Mouse (Mus musculus): Measurements from ENCODE around the gene Pdcd7.
A peak's percentile ranks its signal among the peaks of the same experiment; 100 is the strongest.

Pdcd7 gene

DNA sequence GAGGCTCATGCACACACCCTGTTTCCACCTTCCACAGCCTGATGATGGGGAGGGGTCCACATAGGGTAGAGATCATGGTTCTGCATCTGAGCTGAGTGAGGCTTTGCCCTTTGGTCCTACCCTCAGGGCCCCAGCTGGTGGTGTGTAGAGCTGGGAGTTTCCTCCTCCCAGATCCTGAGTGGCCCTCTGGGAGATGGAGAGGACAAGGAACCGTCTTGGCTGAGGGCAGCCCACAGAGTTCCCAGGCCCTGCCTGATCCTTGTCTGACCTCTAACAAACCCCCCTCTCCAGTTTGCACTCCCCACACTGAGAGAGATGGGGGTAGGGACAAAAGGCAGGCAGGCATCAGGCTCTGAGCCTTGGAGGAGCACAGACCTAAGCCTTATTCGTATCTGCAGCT, 48.5 kb downstream of the Pdcd7 start:
- DNase-seq (ENCODE audit: low spot score in 2 of 2) = no peak

DNA sequence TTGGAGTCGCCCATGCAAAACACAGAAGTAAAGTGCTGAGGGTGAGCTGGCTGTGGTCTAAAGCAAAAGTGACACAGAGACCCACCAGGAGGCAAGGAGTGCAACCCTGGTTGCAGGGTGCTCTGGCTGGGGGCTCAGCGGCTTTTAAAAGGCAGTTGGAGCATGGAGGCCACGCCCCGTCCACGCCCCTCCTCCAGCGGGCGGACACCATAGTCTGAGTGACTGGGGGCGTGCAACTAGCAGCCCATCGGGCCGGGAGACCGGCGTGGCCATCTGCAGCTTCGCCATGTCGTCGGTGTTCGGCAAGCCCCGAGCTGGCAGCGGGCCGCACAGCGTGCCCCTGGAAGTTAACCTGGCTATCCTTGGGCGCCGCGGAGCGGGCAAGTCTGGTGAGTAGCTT, 52.4 kb downstream of the Pdcd7 start, which contains the start of gene Rasl12:
Gene Rasl12, plus strand, starts transcription at position 228 of the 400 bp plus-strand sequence.
- DNase-seq (ENCODE audit: low spot score in 2 of 2) = peak; percentile 39 to 43

DNA sequence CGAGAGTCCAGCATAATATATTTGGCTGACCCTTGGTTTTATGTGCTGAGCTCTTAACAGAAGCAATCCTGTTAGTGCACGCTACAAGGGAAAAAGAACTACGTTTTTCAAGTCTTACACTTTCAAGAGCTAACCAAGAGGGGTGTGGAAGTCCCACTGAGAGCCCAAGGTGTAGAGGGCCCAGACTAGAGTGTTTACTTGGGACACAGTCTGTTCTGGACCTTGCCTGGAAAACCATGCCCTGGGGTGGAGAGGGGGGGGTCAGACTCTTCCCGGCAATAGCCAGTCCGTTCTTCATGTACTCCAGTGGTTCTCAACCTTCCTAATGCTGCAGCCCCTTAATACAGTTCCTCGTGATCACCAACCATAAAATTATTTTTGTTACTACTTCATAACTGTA, 54.0 kb downstream of the Pdcd7 start:
- DNase-seq (ENCODE audit: low spot score in 2 of 2) = no peak

DNA sequence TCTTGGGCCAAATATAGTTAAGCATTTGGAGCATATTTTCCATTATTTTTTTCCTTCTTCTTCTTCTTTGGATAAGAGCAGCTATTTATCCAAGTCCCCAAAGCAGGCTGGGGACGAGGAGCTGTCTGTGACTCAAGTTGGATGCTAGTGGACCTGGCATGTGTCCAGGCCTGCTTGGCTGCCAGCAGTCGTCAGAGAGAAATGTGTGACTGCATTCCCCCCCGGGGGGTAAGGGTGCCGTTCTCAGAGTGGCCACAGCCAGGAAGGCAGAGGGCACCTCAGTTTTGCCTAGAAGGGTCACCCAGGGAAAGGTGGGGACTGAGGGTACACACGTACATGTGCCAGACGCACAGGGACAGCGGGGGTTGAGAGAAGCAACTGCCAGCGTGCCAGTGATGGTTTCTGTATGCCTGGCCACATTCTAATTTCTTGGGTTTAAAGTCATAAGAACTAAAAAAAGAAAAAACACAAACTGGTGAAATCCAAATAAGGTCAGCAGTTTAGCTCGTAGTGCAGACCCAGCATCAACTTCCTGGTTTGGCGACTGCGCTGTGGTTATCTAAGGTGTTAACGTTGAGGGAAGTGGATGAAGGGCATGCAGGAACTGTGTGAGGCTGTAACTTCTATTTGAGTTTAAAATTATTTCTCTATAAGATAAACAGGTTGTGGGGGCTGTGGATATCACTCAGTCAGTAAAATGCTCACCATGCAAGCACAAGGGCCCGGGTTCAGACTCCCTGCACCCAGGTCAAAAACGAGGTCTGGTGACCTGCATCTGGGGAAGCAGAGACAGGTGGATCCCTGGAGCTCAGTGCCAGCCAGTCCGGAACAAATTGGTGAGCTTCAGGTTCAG, 58.7 kb downstream of the Pdcd7 start:
- DNase-seq (ENCODE audit: low spot score in 2 of 2) = peak in 1 of 2 experiments; percentile 24

DNA sequence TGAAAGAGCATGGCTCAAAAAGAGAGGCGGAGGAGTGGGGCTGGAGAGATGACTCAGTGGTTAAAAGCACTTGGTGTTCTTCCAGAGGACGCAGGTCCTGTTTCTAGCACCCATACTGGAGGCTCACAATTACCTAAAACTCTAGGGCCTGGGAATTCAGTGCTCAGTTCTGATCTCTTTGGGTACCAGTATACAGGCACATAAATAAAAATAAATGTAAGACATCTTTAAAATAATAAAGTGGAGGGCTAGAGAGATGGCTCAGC, 59.2 kb downstream of the Pdcd7 start:
- DNase-seq (ENCODE audit: low spot score in 2 of 2) = no peak

DNA sequence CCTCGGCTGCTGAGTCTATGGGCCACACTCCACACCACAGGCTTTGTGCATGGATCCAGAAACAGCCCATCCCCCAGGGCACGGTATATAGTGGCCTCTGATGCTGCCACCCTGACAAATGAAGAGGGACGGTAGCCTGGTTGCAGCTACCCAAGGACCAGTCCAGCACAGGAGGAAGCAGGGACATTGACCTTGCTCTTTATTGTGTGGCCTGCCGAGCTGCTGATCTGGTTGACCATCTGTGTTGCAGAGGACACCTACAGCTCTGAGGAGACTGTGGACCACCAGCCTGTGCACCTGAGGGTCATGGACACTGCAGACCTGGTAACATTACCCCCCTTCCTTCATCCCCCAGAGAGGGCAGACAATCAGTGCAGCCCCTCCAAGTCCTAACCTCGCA, 61.4 kb downstream of the Pdcd7 start:
- no peak for DNase-seq (ENCODE audit: low spot score in 2 of 2)

DNA sequence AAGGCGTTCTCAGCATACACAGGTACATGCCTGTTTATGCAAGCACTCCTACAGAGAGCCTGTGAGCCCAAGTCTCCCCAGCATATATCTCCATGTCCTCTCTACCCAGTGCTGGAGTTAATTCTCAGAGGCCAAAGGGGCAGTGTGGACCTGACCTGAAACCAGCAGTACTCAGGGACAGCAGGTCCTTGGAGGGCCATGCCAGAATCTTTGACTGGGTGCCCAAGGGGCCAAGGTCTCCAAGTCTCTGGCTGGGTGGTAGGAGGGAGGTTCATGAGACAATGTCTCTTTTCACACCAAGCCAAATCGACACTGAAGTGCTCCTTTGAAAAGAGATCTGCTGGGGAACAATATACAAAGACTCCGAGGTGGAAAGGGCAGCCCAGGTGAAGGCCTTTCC, 62.0 kb downstream of the Pdcd7 start:
- no peak for DNase-seq (ENCODE audit: low spot score in 2 of 2)

DNA sequence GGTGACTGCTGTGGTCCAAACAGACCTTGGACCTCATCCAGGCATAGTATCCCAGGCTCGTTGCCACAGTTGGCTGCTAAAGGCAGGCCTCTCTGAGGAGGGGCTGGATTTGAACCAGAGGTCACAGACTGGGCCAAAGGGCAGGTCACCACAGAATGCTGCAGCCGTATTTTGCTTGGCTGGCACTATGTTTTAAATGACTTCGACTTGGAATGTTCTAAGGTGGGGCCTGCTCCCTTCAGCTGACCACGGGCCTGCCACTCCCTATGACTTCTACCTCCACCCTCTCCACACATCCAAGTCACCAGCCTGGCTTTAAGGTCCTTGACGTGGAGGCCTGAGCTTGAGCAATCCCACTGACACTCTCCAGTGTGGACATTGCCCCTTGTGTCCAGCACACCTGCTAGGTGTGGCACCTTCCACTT, 63.0 kb downstream of the Pdcd7 start:
- no peak for DNase-seq (ENCODE audit: low spot score in 2 of 2)

Measured in spleen, postnatal 36 days (tissue).